Mouse (Mus musculus): ENCODE results near the gene Cacnb1.
A peak's percentile ranks its signal among the peaks of the same experiment; 100 is the strongest.

DNA sequence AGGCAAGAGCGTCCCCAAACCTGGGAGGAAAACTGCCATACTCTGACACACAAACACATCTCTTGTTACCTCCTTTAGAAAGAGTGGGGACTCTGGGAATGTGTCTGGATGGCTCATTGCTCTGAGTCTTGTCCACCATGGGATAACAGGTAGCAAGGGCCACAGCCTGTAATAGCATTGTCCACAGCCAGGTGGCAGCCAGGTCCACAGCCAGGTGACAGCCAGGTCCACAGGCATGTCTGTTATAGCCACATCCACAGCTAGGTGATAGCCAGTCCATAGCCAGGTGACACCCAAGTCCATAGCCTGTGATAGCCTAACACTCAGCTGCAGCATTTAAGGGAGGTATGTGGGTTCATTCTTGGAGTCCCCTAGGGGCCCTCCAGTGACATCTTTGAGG, 61.9 kb downstream of the Cacnb1 start:
- TF ChIP-seq CTCF (IDR thresholded peaks at IDR 0.05; ENCODE audit: extremely low read depth, insufficient read depth, insufficient read length, insufficient replicate concordance) (peak; percentile 37; the same call in 1 of the 2 replicates), POLR2A (IDR thresholded peaks at IDR 0.05; ENCODE audit: low read depth, low read length) (no peak)

Data from spleen, adult 2 months (tissue).